Mouse (Mus musculus): ENCODE measurements around the gene Rcc1. TPM values are rescaled to one million over a fixed set of nuclear protein-coding genes. Genes with fewer than 3 reads are reported as not detected.

The Rcc1 gene
- 74.1 and 81.9 TPM in 2 replicates for polyA plus RNA-seq (2015; fragmentation: Nextera tagmentation; extraction: Ambion mirVana)

GRCm38 (mm10) chr4:132353481-132353885 lies at the start of gene Rcc1:
Gene Rcc1 (minus strand): TSS chr4:132353605.
- H3K4me3 ChIP-seq: peak within 1 kb of the TSS; percentile 82
- under 1% methylated on average over 31 of the region's 31 CpGs for WGBS
- H3K4me1 ChIP-seq: peaks cover 17% of the 10 kb centered on the region
- peak within 1 kb of the TSS; percentile 84 for H3K4me2 ChIP-seq
- H3K9me3 ChIP-seq: no peaks in the 10 kb centered on the region
- H3K36me3 ChIP-seq: peaks cover 36% of the 10 kb centered on the region
- no peaks in the 10 kb centered on the region for H3K27me3 ChIP-seq
- peak within 1 kb of the TSS; percentile 94 for H3K9ac ChIP-seq
- H3K27ac ChIP-seq: peak within 1 kb of the TSS; percentile 97
- peak; percentile 88 for ATAC-seq (ENCODE audit: insufficient number of reproducible peaks, insufficient read depth, low FRiP score, low TSS enrichment, low read depth)

GRCm38 (mm10) chr4:132401016-132401415 lies 47.6 kb upstream of the Rcc1 start:
- peaks cover 21% of the 10 kb centered on the region for H3K4me1 ChIP-seq
- 0 out of 2 replicates have a peak, but pooled peaks cover 4% of the 10 kb centered on the region for H3K36me3 ChIP-seq
- no peak for ATAC-seq (ENCODE audit: insufficient number of reproducible peaks, insufficient read depth, low FRiP score, low TSS enrichment, low read depth)
- WGBS: 93% methylated on average over 9 of the region's 9 CpGs
- H3K27me3 ChIP-seq: no peaks in the 10 kb centered on the region
- H3K9me3 ChIP-seq: no peaks in the 10 kb centered on the region
- no peak overlapping the region for H3K27ac ChIP-seq
- no peak overlapping the region for H3K4me2 ChIP-seq
- H3K4me3 ChIP-seq: no peak overlapping the region
- H3K9ac ChIP-seq: no peak overlapping the region

GRCm38 (mm10) chr4:132398863-132399262 lies 45.5 kb upstream of the Rcc1 start:
- Histone ChIP-seq H3K9ac (no peak overlapping the region), H3K27ac (peak overlapping the region; percentile 3; the same call in 1 of the 2 replicates), H3K36me3 (no peaks in the 10 kb centered on the region), H3K9me3 (no peaks in the 10 kb centered on the region), H3K4me1 (peaks cover 18% of the 10 kb centered on the region), H3K4me2 (no peak overlapping the region), H3K27me3 (no peaks in the 10 kb centered on the region), H3K4me3 (no peak overlapping the region)
- WGBS: 37% methylated on average over 5 of the region's 5 CpGs
- no peak for ATAC-seq (ENCODE audit: insufficient number of reproducible peaks, insufficient read depth, low FRiP score, low TSS enrichment, low read depth)

- no peaks in the 10 kb centered on the region for H3K36me3 ChIP-seq
- H3K4me2 ChIP-seq: peak overlapping the region; percentile 54
- H3K4me1 ChIP-seq: peaks cover 18% of the 10 kb centered on the region
- no peaks in the 10 kb centered on the region for H3K9me3 ChIP-seq
- peak overlapping the region; percentile 44 for H3K27ac ChIP-seq
- no peak for ATAC-seq (ENCODE audit: insufficient number of reproducible peaks, insufficient read depth, low FRiP score, low TSS enrichment, low read depth)
- peak overlapping the region; percentile 29 for H3K4me3 ChIP-seq
- H3K9ac ChIP-seq: peak overlapping the region; percentile 23; the same call in 1 of the 2 replicates
- no peaks in the 10 kb centered on the region for H3K27me3 ChIP-seq
- WGBS: 25% methylated on average over 11 of the region's 11 CpGs
Observed at GRCm38 (mm10) chr4:132398045-132398774, 44.8 kb upstream of the Rcc1 start.

- H3K4me3 ChIP-seq: no peak overlapping the region
- H3K9ac ChIP-seq: no peak overlapping the region
- no peaks in the 10 kb centered on the region for H3K27me3 ChIP-seq
- no peaks in the 10 kb centered on the region for H3K36me3 ChIP-seq
- no peaks in the 10 kb centered on the region for H3K9me3 ChIP-seq
- H3K4me1 ChIP-seq: peaks cover 18% of the 10 kb centered on the region
- WGBS: 83% methylated on average over 3 of the region's 3 CpGs
- no peak overlapping the region for H3K4me2 ChIP-seq
- ATAC-seq (ENCODE audit: insufficient number of reproducible peaks, insufficient read depth, low FRiP score, low TSS enrichment, low read depth): no peak
- no peak overlapping the region for H3K27ac ChIP-seq
Observed at GRCm38 (mm10) chr4:132397120-132397519, 43.7 kb upstream of the Rcc1 start.

- ATAC-seq (ENCODE audit: insufficient number of reproducible peaks, insufficient read depth, low FRiP score, low TSS enrichment, low read depth): no peak
- no peak overlapping the region for H3K4me3 ChIP-seq
Observed at GRCm38 (mm10) chr4:132396251-132396650, 42.8 kb upstream of the Rcc1 start.

GRCm38 (mm10) chr4:132391063-132391740 lies 37.8 kb upstream of the Rcc1 start:
- H3K9me3 ChIP-seq: no peaks in the 10 kb centered on the region
- H3K4me2 ChIP-seq: no peak overlapping the region
- no peaks in the 10 kb centered on the region for H3K27me3 ChIP-seq
- no peak overlapping the region for H3K27ac ChIP-seq
- peaks cover 7% of the 10 kb centered on the region for H3K36me3 ChIP-seq
- ATAC-seq (ENCODE audit: insufficient number of reproducible peaks, insufficient read depth, low FRiP score, low TSS enrichment, low read depth): no peak
- no peak overlapping the region for H3K9ac ChIP-seq
- no peaks in the 10 kb centered on the region for H3K4me1 ChIP-seq
- no peak overlapping the region for H3K4me3 ChIP-seq
- 91% methylated on average over 8 of the region's 8 CpGs for WGBS

More at GRCm38 (mm10) chr4:132396251-132396650, 42.8 kb upstream of the Rcc1 start:
- H3K36me3 ChIP-seq: no peaks in the 10 kb centered on the region
- H3K9me3 ChIP-seq: no peaks in the 10 kb centered on the region
- 94% methylated on average over 7 of the region's 7 CpGs for WGBS
- H3K27me3 ChIP-seq: no peaks in the 10 kb centered on the region
- peaks cover 18% of the 10 kb centered on the region for H3K4me1 ChIP-seq
- H3K9ac ChIP-seq: no peak overlapping the region
- H3K27ac ChIP-seq: no peak overlapping the region
- H3K4me2 ChIP-seq: no peak overlapping the region

- WGBS: 84% methylated on average over 4 of the region's 4 CpGs
Observed at GRCm38 (mm10) chr4:132389302-132389701, 35.9 kb upstream of the Rcc1 start.

GRCm38 (mm10) chr4:132387617-132388016 lies 34.2 kb upstream of the Rcc1 start:
- no peak overlapping the region for H3K4me2 ChIP-seq
- H3K9me3 ChIP-seq: no peaks in the 10 kb centered on the region
- 79% methylated on average over 5 of the region's 5 CpGs for WGBS
- no peak overlapping the region for H3K9ac ChIP-seq
- H3K4me1 ChIP-seq: no peaks in the 10 kb centered on the region
- ATAC-seq (ENCODE audit: insufficient number of reproducible peaks, insufficient read depth, low FRiP score, low TSS enrichment, low read depth): no peak
- peaks cover 32% of the 10 kb centered on the region for H3K36me3 ChIP-seq
- no peak overlapping the region for H3K27ac ChIP-seq
- no peak overlapping the region for H3K4me3 ChIP-seq
- H3K27me3 ChIP-seq: no peaks in the 10 kb centered on the region

More at GRCm38 (mm10) chr4:132389302-132389701, 35.9 kb upstream of the Rcc1 start:
- no peak for ATAC-seq (ENCODE audit: insufficient number of reproducible peaks, insufficient read depth, low FRiP score, low TSS enrichment, low read depth)
- Histone ChIP-seq H3K4me1 (no peaks in the 10 kb centered on the region), H3K27ac (no peak overlapping the region), H3K27me3 (no peaks in the 10 kb centered on the region), H3K9me3 (no peaks in the 10 kb centered on the region), H3K9ac (no peak overlapping the region), H3K36me3 (peaks cover 25% of the 10 kb centered on the region), H3K4me2 (no peak overlapping the region), H3K4me3 (no peak overlapping the region)

GRCm38 (mm10) chr4:132386846-132387245 lies 33.4 kb upstream of the Rcc1 start:
- no peaks in the 10 kb centered on the region for H3K4me1 ChIP-seq
- ATAC-seq (ENCODE audit: insufficient number of reproducible peaks, insufficient read depth, low FRiP score, low TSS enrichment, low read depth): no peak
- H3K9me3 ChIP-seq: no peaks in the 10 kb centered on the region
- H3K4me2 ChIP-seq: no peak overlapping the region
- H3K4me3 ChIP-seq: no peak overlapping the region
- no peaks in the 10 kb centered on the region for H3K27me3 ChIP-seq
- 87% methylated on average over 7 of the region's 7 CpGs for WGBS
- H3K36me3 ChIP-seq: peaks cover 37% of the 10 kb centered on the region
- no peak overlapping the region for H3K9ac ChIP-seq
- no peak overlapping the region for H3K27ac ChIP-seq

- no peaks in the 10 kb centered on the region for H3K27me3 ChIP-seq
- no peak overlapping the region for H3K4me3 ChIP-seq
- H3K27ac ChIP-seq: no peak overlapping the region
- no peak overlapping the region for H3K4me2 ChIP-seq
- H3K36me3 ChIP-seq: peaks cover 44% of the 10 kb centered on the region
- ATAC-seq (ENCODE audit: insufficient number of reproducible peaks, insufficient read depth, low FRiP score, low TSS enrichment, low read depth): no peak
- no peaks in the 10 kb centered on the region for H3K4me1 ChIP-seq
- 79% methylated on average over 8 of the region's 8 CpGs for WGBS
- H3K9me3 ChIP-seq: no peaks in the 10 kb centered on the region
- H3K9ac ChIP-seq: no peak overlapping the region
Observed at GRCm38 (mm10) chr4:132385771-132386410, 32.5 kb upstream of the Rcc1 start.

Data from embryonic facial prominence, embryonic 13.5 days (tissue).